Mouse (Mus musculus) lung, adult 2 months (tissue): ENCODE results near the gene Fbxl20.

Experiments
- CTCF ChIP-seq: fragments of 200-500 bp; IDR thresholded peaks from 2 replicates; pipeline ENCODE4 v1.5.1; 2011; ENCODE audit warnings: mild to moderate bottlenecking, low read length, control low read depth; ENCODE audit not compliant: insufficient read depth
- POLR2A ChIP-seq: fragments of 200-500 bp; IDR thresholded peaks from 2 replicates; pipeline ENCODE4 v1.6.1; 2011; ENCODE audit warnings: low read depth, mild to moderate bottlenecking, control low read depth, low read length, borderline replicate concordance; ENCODE audit errors: extremely low read depth

GRCm38 (mm10) chr11:98057998-98058397, 92.2 kb downstream of the Fbxl20 start:
- TF ChIP-seq CTCF (no peak), POLR2A (no peak)
